Mouse (Mus musculus) bone marrow macrophage, adult 2 months (primary cell): ENCODE results near the gene Duox2.

Source experiments
- CTCF ChIP-seq: IDR thresholded peaks from 2 replicates; pipeline ENCODE4 v1.5.1; 2012; ENCODE audit warnings: low read depth, mild to moderate bottlenecking, low read length, moderate library complexity
- POLR2A ChIP-seq: IDR thresholded peaks from 2 replicates; pipeline ENCODE4 v1.6.1; 2012; ENCODE audit warnings: mild to moderate bottlenecking, low read depth, low read length, borderline replicate concordance

DNA sequence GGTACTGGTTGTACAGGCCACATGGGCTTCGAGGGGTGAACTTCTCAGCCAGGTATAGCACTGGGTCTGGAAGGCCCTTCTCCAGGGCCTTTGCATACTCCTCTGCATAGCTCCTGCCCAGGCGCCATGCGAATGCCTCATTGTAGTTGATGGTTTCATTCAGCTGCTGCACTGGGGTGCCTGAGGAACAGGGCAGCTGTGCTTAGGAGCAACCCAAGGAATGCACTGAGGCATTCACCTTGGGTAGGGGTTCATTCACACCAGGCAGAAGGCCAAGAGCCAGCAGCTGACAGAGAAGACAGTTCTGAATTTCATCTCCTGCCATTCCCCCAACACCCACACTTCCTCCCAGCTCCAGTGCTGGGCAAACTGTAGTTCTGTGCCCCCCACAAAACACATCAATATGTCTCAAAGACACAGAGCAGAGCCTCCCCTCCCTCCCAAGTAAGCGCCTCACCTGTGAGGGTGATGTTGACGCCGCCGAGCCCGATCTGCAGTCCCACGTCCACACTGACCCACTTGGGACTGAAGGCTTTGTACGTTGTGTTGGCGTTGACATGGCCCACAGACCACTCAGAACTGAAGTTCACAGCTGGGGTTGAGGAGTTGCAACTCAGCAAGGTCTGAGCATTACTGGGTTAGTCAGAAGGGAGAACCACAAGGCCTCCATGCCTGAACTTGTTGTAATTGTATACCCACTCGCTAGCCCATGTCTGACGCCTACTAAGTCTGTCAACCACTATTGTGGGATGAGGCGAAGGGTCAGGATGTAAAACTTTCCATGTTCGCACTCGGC is 7.0 kb upstream of the Duox2 start:
- TF ChIP-seq POLR2A: no peak
- no peak for TF ChIP-seq CTCF
